Mouse (Mus musculus) liver, embryonic 14.5 days (tissue): ENCODE measurements around the gene Tmem125.

Experiments used
- CTCF ChIP-seq: IDR thresholded peaks from 2 replicates; pipeline ENCODE4 v1.5.1; 2016; ENCODE audit warnings: antibody characterized with exemption, low read depth, control low read depth
- EP300 ChIP-seq: IDR thresholded peaks from 2 replicates; pipeline ENCODE4 v1.6.1; 2016; ENCODE audit warnings: antibody characterized with exemption, low read depth

- TF ChIP-seq EP300 (no peak), CTCF (no peak)
Observed at GRCm38 (mm10) chr4:118553039-118553649, 9.3 kb upstream of the Tmem125 start.
